Comparison of ENCODE assay signal across 10 mouse cellular contexts in genomic region chr2:84758542-84759127, GRCm38 (mm10). TPM values are rescaled to one million over a fixed set of nuclear protein-coding genes. Genes with fewer than 3 reads are reported as not detected.
DNase-seq lines count a peak whose midpoint lies in the region; ATAC-seq and TF ChIP-seq lines count a peak whose summit lies in the region.
"Had no signal": no experiment of that assay in that cellular context is flagged by ENCODE, and none has a peak within 500 bp of the region (broad histone marks: within the 10 kb centered on the region; RNA-seq: fewer than 3 reads in every experiment).

No protein-coding gene starts in this region.

- H3K79me3 ChIP-seq in C2C12 (ENCODE audit: low read depth), result no peaks in the 10 kb centered on the region

- WGBS in forebrain, postnatal 0 days, result 3% methylated on average over 2 of the region's 2 CpGs
- 0% methylated on average over 2 of the region's 2 CpGs for WGBS in kidney, embryonic 15.5 days
- 1% methylated on average over 2 of the region's 2 CpGs for WGBS in thymus, adult 2 months

- TF ChIP-seq CTCF in C2C12 (IDR thresholded peaks at IDR 0.05; ENCODE audit: control insufficient read depth, insufficient read depth, insufficient read length), result peak; percentile 61
- peak; percentile 72 for TF ChIP-seq CTCF in forebrain, postnatal 0 days (IDR thresholded peaks at IDR 0.05; ENCODE audit: low read depth)
- TF ChIP-seq CTCF in thymus, adult 2 months (IDR thresholded peaks at IDR 0.05; ENCODE audit: borderline replicate concordance, control insufficient read depth, extremely low read depth, insufficient read depth, low read length, poor library complexity), result no peak

- no peaks in the 10 kb centered on the region for H3K9me3 ChIP-seq in forebrain, postnatal 0 days (ENCODE audit: low read length)
- H3K9me3 ChIP-seq in kidney, embryonic 15.5 days (replicated peaks), result no peaks in the 10 kb centered on the region
- H3K9me3 ChIP-seq: megakaryocyte, embryonic 14.5 days had no signal

- peak; percentile 87 for DNase-seq in 3T3-L1 (ENCODE audit: low read depth, low spot score)
- DNase-seq in cerebellum, adult 11-12 months, result peak; percentile 21
- peak; percentile 65 for DNase-seq in forebrain, postnatal 0 days
- DNase-seq in lung, postnatal 36 days, result peak; percentile 89
- no peak for DNase-seq in frontal cortex, postnatal 10 days (ENCODE audit: low spot score in 2 of 2)
- DNase-seq in thymus, adult 2 months, result no peak

- no peak for TF ChIP-seq POLR2A in thymus, adult 2 months (IDR thresholded peaks at IDR 0.05; ENCODE audit: control insufficient read depth, extremely low read depth, insufficient read depth, low read length, poor library complexity)

- H3K27ac ChIP-seq in forebrain, postnatal 0 days (ENCODE audit: low read depth, low read length), result no peak overlapping the region
- H3K27ac ChIP-seq in kidney, embryonic 15.5 days, result no peak overlapping the region
- H3K27ac ChIP-seq in thymus, adult 2 months (ENCODE audit: control insufficient read depth, insufficient read depth, low read length), result no peak overlapping the region

- H3K27me3 ChIP-seq in C2C12 (ENCODE audit: control insufficient read depth, insufficient read depth, insufficient read length), result no peaks in the 10 kb centered on the region
- H3K27me3 ChIP-seq in forebrain, postnatal 0 days (ENCODE audit: insufficient read depth, low read length), result no peaks in the 10 kb centered on the region
- no peaks in the 10 kb centered on the region for H3K27me3 ChIP-seq in kidney, embryonic 15.5 days
- no peaks in the 10 kb centered on the region for H3K27me3 ChIP-seq in thymus, adult 2 months (ENCODE audit: control insufficient read depth, insufficient read depth, low read length)

- H3K9ac ChIP-seq in forebrain, postnatal 0 days, result no peak overlapping the region
- H3K9ac ChIP-seq in kidney, embryonic 15.5 days, result no peak overlapping the region

- H3K4me2 ChIP-seq in forebrain, postnatal 0 days (ENCODE audit: low read depth), result no peak overlapping the region
- H3K4me2 ChIP-seq in kidney, embryonic 15.5 days, result no peak overlapping the region

- no peak overlapping the region for H3K4me3 ChIP-seq in C2C12 (ENCODE audit: insufficient read depth, poor library complexity, severe bottlenecking)
- H3K4me3 ChIP-seq in forebrain, postnatal 0 days (ENCODE audit: low read depth, low read length), result no peak overlapping the region
- H3K4me3 ChIP-seq in kidney, embryonic 15.5 days (replicated peaks), result no peak overlapping the region
- H3K4me3 ChIP-seq in thymus, adult 2 months (ENCODE audit: control insufficient read depth, insufficient read depth, low read length), result no peak overlapping the region
- H3K4me3 ChIP-seq: erythroblast, embryonic 14.5 days; megakaryocyte, embryonic 14.5 days had no signal

- ATAC-seq in forebrain, postnatal 0 days, result peak; percentile 77
- ATAC-seq in kidney, embryonic 15.5 days (replicated peaks; ENCODE audit: low FRiP score), result peak; percentile 58

- H3K4me1 ChIP-seq in forebrain, postnatal 0 days (ENCODE audit: insufficient read depth), result no peaks in the 10 kb centered on the region
- H3K4me1 ChIP-seq in kidney, embryonic 15.5 days, result no peaks in the 10 kb centered on the region
- no peaks in the 10 kb centered on the region for H3K4me1 ChIP-seq in thymus, adult 2 months (replicated peaks; ENCODE audit: control insufficient read depth, insufficient read depth, low read length)

- H3K36me3 ChIP-seq in C2C12 (ENCODE audit: control insufficient read depth, insufficient read depth), result no peaks in the 10 kb centered on the region
- H3K36me3 ChIP-seq in forebrain, postnatal 0 days (ENCODE audit: insufficient read depth), result no peaks in the 10 kb centered on the region
- H3K36me3 ChIP-seq in kidney, embryonic 15.5 days, result no peaks in the 10 kb centered on the region
- no peaks in the 10 kb centered on the region for H3K36me3 ChIP-seq in thymus, adult 2 months (ENCODE audit: control insufficient read depth, insufficient read depth, low read length)

- H3ac ChIP-seq in C2C12 (ENCODE audit: control insufficient read depth, insufficient read length, low read depth), result no peak overlapping the region

- no peaks in the 10 kb centered on the region for H3K79me2 ChIP-seq in C2C12 (ENCODE audit: control insufficient read depth, insufficient read depth)

TF ChIP-seq in C2C12, 6 proteins besides CTCF, POLR2A, EP300 and RAD21:
- no peak for TF ChIP-seq FOSL1 (IDR thresholded peaks at IDR 0.05; ENCODE audit: insufficient read depth, low read length, poor library complexity, severe bottlenecking)
- peak; percentile 95 for TF ChIP-seq USF1 (IDR thresholded peaks at IDR 0.05; ENCODE audit: low read depth)
- no peak for TF ChIP-seq CEBPB (IDR thresholded peaks at IDR 0.05; ENCODE audit: low read depth)
- TF ChIP-seq MYOD1 (IDR thresholded peaks at IDR 0.05; ENCODE audit: control insufficient read depth, insufficient read length, low read depth), result no peak
- peak; percentile 59 for TF ChIP-seq MAX (IDR thresholded peaks at IDR 0.05)
- TF ChIP-seq MYOG (IDR thresholded peaks at IDR 0.05; ENCODE audit: control insufficient read depth, extremely low read depth, insufficient read length), result no peak

RNA-seq across cellular contexts. Expression of gene Gm19426, which starts 15.2 kb away (rescaled TPM):
- 4.4 TPM for polyA plus RNA-seq in C2C12 (2012; fragmentation: generic; extraction: Trizol)
- 2.2 and 3.0 TPM in 2 replicates for total RNA-seq in forebrain, postnatal 0 days (2014; rRNA removed)
- polyA plus RNA-seq in forebrain, postnatal 0 days (2015; fragmentation: Nextera tagmentation; extraction: Ambion mirVana), result 2.2 and 2.6 TPM in 2 replicates
- 13.2 and 13.7 TPM in 2 replicates for polyA plus RNA-seq in kidney, embryonic 15.5 days (2015; fragmentation: Nextera tagmentation; extraction: Ambion mirVana)
- polyA plus RNA-seq in thymus, adult 2 months (2012; rRNA removed), result 0.15 TPM in 1 of 2 replicates, not detected in the other

RNA-seq across cellular contexts. Expression of gene Serping1, which starts 16.6 kb away (rescaled TPM):
- polyA plus RNA-seq in C2C12 (2012; fragmentation: generic; extraction: Trizol), result 0.15 TPM
- 9.1 and 19.2 TPM in 2 replicates for total RNA-seq in forebrain, postnatal 0 days (2014; rRNA removed)
- polyA plus RNA-seq in forebrain, postnatal 0 days (2015; fragmentation: Nextera tagmentation; extraction: Ambion mirVana), result 23.1 and 24.8 TPM in 2 replicates
- polyA plus RNA-seq in kidney, embryonic 15.5 days (2015; fragmentation: Nextera tagmentation; extraction: Ambion mirVana), result 86.7 and 109 TPM in 2 replicates
- 64.6 and 93.7 TPM in 2 replicates for polyA plus RNA-seq in thymus, adult 2 months (2012; rRNA removed)
- polyA plus RNA-seq: erythroblast, embryonic 14.5 days had no signal

RNA-seq across cellular contexts. Expression of gene Ypel4, which starts 24.8 kb away (rescaled TPM):
- polyA plus RNA-seq in C2C12 (2012; fragmentation: generic; extraction: Trizol), result 0.35 TPM
- 14.8 and 15.0 TPM in 2 replicates for total RNA-seq in forebrain, postnatal 0 days (2014; rRNA removed)
- 7.4 and 9.3 TPM in 2 replicates for polyA plus RNA-seq in forebrain, postnatal 0 days (2015; fragmentation: Nextera tagmentation; extraction: Ambion mirVana)
- 8.7 and 9.4 TPM in 2 replicates for polyA plus RNA-seq in kidney, embryonic 15.5 days (2015; fragmentation: Nextera tagmentation; extraction: Ambion mirVana)
- polyA plus RNA-seq in thymus, adult 2 months (2012; rRNA removed), result 1.2 and 2.0 TPM in 2 replicates

RNA-seq across cellular contexts. Expression of gene Clp1, which starts 31.5 kb away (rescaled TPM):
- 13.9 TPM for polyA plus RNA-seq in C2C12 (2012; fragmentation: generic; extraction: Trizol)
- total RNA-seq in forebrain, postnatal 0 days (2014; rRNA removed), result 13.2 and 18.7 TPM in 2 replicates
- 15.6 and 15.8 TPM in 2 replicates for polyA plus RNA-seq in forebrain, postnatal 0 days (2015; fragmentation: Nextera tagmentation; extraction: Ambion mirVana)
- 29.1 and 31.6 TPM in 2 replicates for polyA plus RNA-seq in kidney, embryonic 15.5 days (2015; fragmentation: Nextera tagmentation; extraction: Ambion mirVana)
- 25.0 and 29.3 TPM in 2 replicates for polyA plus RNA-seq in thymus, adult 2 months (2012; rRNA removed)

RNA-seq across cellular contexts. Expression of gene Ube2l6, which starts 40.0 kb away (rescaled TPM):
- 16.2 TPM for polyA plus RNA-seq in C2C12 (2012; fragmentation: generic; extraction: Trizol)
- total RNA-seq in forebrain, postnatal 0 days (2014; rRNA removed), result 14.8 and 15.1 TPM in 2 replicates
- polyA plus RNA-seq in forebrain, postnatal 0 days (2015; fragmentation: Nextera tagmentation; extraction: Ambion mirVana), result 14.9 and 18.1 TPM in 2 replicates
- 42.8 and 51.1 TPM in 2 replicates for polyA plus RNA-seq in kidney, embryonic 15.5 days (2015; fragmentation: Nextera tagmentation; extraction: Ambion mirVana)
- polyA plus RNA-seq in thymus, adult 2 months (2012; rRNA removed), result 27.7 and 35.3 TPM in 2 replicates

Comparison
In these comparisons a context has a peak if more than half of its experiments do, and no peak if none do; other contexts are left out.
1. DNase-seq: peak in 3T3-L1 (single experiment), cerebellum, adult 11-12 months (single experiment), forebrain, postnatal 0 days (single experiment) and lung, postnatal 36 days (single experiment); none in frontal cortex, postnatal 10 days (0 of 2) and thymus, adult 2 months (single experiment).
2. RNA of gene Serping1, which starts 16.6 kb away (polyA plus RNA-seq): 86.7 to 109 TPM in kidney, embryonic 15.5 days, 64.6 to 93.7 TPM in thymus, adult 2 months and 23.1 to 24.8 TPM in forebrain, postnatal 0 days; 0.15 TPM in C2C12 (single experiment); every median in the first group is over 10 times any median in the second.